Mouse (Mus musculus): ENCODE data around the gene Acpp. TPM values are rescaled to one million over a fixed set of nuclear protein-coding genes. Genes with fewer than 3 reads are reported as not detected.

Acpp gene
- polyA plus RNA-seq, 1 experiment from 2014 or later = not detected

DNA sequence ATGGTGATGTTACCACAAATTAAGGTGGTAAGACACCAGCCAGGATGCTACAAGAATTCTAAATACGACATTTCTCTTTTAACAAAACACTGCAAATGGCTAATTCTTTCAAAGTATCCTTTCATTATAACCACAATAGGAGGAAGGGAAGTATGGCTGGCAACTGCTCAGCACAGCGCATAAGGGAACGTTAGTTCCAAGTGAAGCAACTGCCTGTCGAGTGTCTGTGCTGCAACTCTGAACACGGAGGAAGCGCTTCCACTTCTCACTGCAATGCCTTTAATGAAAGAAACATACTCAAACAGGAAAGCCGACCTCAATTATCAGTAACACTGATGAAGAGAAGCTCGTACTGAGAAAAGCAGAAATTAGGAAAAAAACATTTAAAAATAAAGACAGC is 98.5 kb downstream of the Acpp start:
- Histone ChIP-seq H3K36me3 (peaks cover 34% of the 10 kb centered on the region), H3K27ac (no peak overlapping the region), H3K27me3 (replicated peaks) (no peaks in the 10 kb centered on the region), H3K4me2 (replicated peaks) (no peak overlapping the region), H3K4me3 (no peak overlapping the region), H3K9me3 (no peaks in the 10 kb centered on the region), H3K9ac (no peak overlapping the region), H3K4me1 (no peaks in the 10 kb centered on the region)
- 94% methylated on average over 8 of the region's 8 CpGs for WGBS
- ATAC-seq (ENCODE audit: low FRiP score, low read depth) = no peak

Other genes starting within 250 kb of the Acpp start
- gene Ackr4, start 210.8 kb downstream of the Acpp start, polyA plus RNA-seq (2016; fragmentation: Nextera tagmentation; extraction: Ambion mirVana) = 0.48 and 0.83 TPM in 2 replicates
- 19.3 and 20.0 TPM in 2 replicates for gene Dnajc13, start 74.8 kb downstream of the Acpp start, polyA plus RNA-seq (2016; fragmentation: Nextera tagmentation; extraction: Ambion mirVana)
- 4.1 and 4.6 TPM in 2 replicates for gene Cpne4, start 209.5 kb upstream of the Acpp start, polyA plus RNA-seq (2016; fragmentation: Nextera tagmentation; extraction: Ambion mirVana)

All from neural tube, embryonic 12.5 days (tissue).